Mouse (Mus musculus) kidney, embryonic 14.5 days (tissue): Measurements from ENCODE around the gene Cdk9. TPM values are rescaled to one million over a fixed set of nuclear protein-coding genes. Genes with fewer than 3 reads are reported as not detected.
A peak's percentile ranks its signal among the peaks of the same experiment; 100 is the strongest.

Experiments
- ATAC-seq: fragments of 200-750 bp; cut with Nextera tagmentation; 2 replicates; pipeline ENCODE4 v1.8.0; 2017; ENCODE audit warnings: moderate number of reproducible peaks, mild to moderate bottlenecking, moderate TSS enrichment, moderate library complexity; ENCODE audit not compliant: low FRiP score, low TSS enrichment
- H3K27ac ChIP-seq: fragments of 300-500 bp; sonication (generic); 2 replicates; pipeline ENCODE4 v1.5.1; 2014; ENCODE audit warnings: low read depth, mild to moderate bottlenecking, low read length, moderate library complexity, mixed read lengths
- H3K27me3 ChIP-seq: fragments of 300-500 bp; sonication (generic); 2 replicates; pipeline ENCODE4 v1.6.1; 2014; ENCODE audit warnings: mild to moderate bottlenecking, low read length; ENCODE audit not compliant: control insufficient read depth, insufficient read depth
- H3K36me3 ChIP-seq: fragments of 300-500 bp; sonication (generic); 2 replicates; pipeline ENCODE4 v1.6.1; 2014; ENCODE audit warnings: low read length, mixed read lengths; ENCODE audit not compliant: control insufficient read depth, insufficient read depth
- H3K4me1 ChIP-seq: fragments of 300-500 bp; sonication (generic); 2 replicates; pipeline ENCODE4 v1.6.1; 2014; ENCODE audit warnings: low read length, mixed read lengths; ENCODE audit not compliant: control insufficient read depth, insufficient read depth
- H3K4me2 ChIP-seq: fragments of 300-500 bp; sonication (generic); replicated peaks from 2 replicates; pipeline ENCODE4 v1.6.1; 2014; ENCODE audit warnings: low read depth, mild to moderate bottlenecking, low read length
- H3K4me3 ChIP-seq: fragments of 300-500 bp; sonication (generic); 2 replicates; pipeline ENCODE4 v1.5.1; 2014; ENCODE audit warnings: mild to moderate bottlenecking, low read length
- H3K9ac ChIP-seq: fragments of 300-500 bp; sonication (generic); 2 replicates; pipeline ENCODE4 v1.6.1; 2014; ENCODE audit warnings: low read depth, mild to moderate bottlenecking, low read length, moderate library complexity
- H3K9me3 ChIP-seq: fragments of 300-500 bp; sonication (generic); 2 replicates; pipeline ENCODE4 v1.6.1; 2016; ENCODE audit warnings: low read length; ENCODE audit not compliant: control insufficient read depth
- WGBS: fragments of 180-500 bp; shearing (Covaris S2); extraction: QIAGEN DNeasy Blood & Tissue Kit; methylation state at CpG from one replicate; pipeline ENCODE4 v1.1.7; 2014; 5-methylcytosine and 5-hydroxymethylcytosine counted together
- microRNA counts: library from miRNA; unstranded; fragments of <30 nt; microRNA quantifications from one replicate; lab custom pipeline; 2017
- microRNA-seq: library from miRNA; unstranded; fragments of <30 nt; microRNA quantifications from one replicate; pipeline ENCODE4, GENCODE M21; 2016
- polyA plus RNA-seq: library from polyadenylated mRNA; unstranded; fragments of >200 nt; fragmentation: Nextera tagmentation; extraction: Ambion mirVana; gene quantifications from 2 replicates; pipeline ENCODE4 v1.2.1, GENCODE M21; 2014

Gene Cdk9
- polyA plus RNA-seq, 1 experiment from 2014 or later = 105 TPM

DNA sequence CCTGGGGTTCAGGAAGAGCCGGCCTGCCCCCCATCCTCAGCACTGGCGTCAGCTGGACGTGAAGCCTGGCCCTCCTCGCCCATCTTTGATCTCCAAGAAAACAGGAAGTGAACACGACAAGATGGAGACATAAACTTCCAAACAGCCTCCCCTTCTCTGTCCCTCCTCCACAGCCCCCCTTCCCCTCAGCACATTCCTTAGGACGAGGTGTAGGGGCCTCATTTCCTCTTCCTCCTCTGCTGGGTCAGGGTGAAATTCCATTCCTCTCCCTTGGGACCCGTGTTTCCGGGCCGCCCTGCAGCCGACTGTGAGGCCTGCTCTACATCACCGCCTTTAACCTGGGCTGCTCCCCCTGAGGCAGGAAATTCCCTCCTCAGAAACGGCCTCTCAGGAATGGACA is 57.0 kb downstream of the Cdk9 start:
- no peak overlapping the region for H3K9ac ChIP-seq
- H3K27me3 ChIP-seq = no peaks in the 10 kb centered on the region
- peak overlapping the region; percentile 85 for H3K27ac ChIP-seq
- no peaks in the 10 kb centered on the region for H3K9me3 ChIP-seq
- no peaks in the 10 kb centered on the region for H3K36me3 ChIP-seq
- no peak overlapping the region for H3K4me2 ChIP-seq
- ATAC-seq = peak; percentile 86
- 25% methylated on average over 12 of the region's 12 CpGs for WGBS
- no peak overlapping the region for H3K4me3 ChIP-seq
- H3K4me1 ChIP-seq = peaks cover 26% of the 10 kb centered on the region

MicroRNA genes within 50 kb of the gene (microRNA counts, 519-probe panel; counts per million panel counts)
- not detected for microRNA mmu-miR-2861 (lab: Ali Mortazavi, UCI)

Small RNAs within 50 kb of the gene (microRNA-seq; reads per million reads assigned to microRNA genes)
- gene Gm47291 (not detected), gene Mir2861 (not detected), gene Mir3960 (not detected), gene Mir8093 (not detected)

Other genes starting within 250 kb of the Cdk9 start
- gene Fam102a, start 177.7 kb downstream of the Cdk9 start, polyA plus RNA-seq = 12.2 and 16.9 TPM in 2 replicates
- gene Dpm2, start 142.2 kb downstream of the Cdk9 start, polyA plus RNA-seq = 105 and 126 TPM in 2 replicates
- gene Pip5kl1, start 138.3 kb downstream of the Cdk9 start, polyA plus RNA-seq = 1.8 and 2.3 TPM in 2 replicates
- gene 9430097D07Rik, start 137.4 kb downstream of the Cdk9 start, polyA plus RNA-seq = 0.14 TPM in 1 of 2 replicates, not detected in the other
- gene St6galnac4, start 126.0 kb downstream of the Cdk9 start, polyA plus RNA-seq = 15.6 and 20.0 TPM in 2 replicates
- 7.0 and 8.7 TPM in 2 replicates for gene St6galnac6, start 113.4 kb downstream of the Cdk9 start, polyA plus RNA-seq
- 22.1 and 25.5 TPM in 2 replicates for gene Ak1, start 91.3 kb downstream of the Cdk9 start, polyA plus RNA-seq
- gene Eng, start 66.5 kb downstream of the Cdk9 start, polyA plus RNA-seq = 34.1 and 55.9 TPM in 2 replicates
- 27.1 and 33.2 TPM in 2 replicates for gene Fpgs, start 8.9 kb downstream of the Cdk9 start, polyA plus RNA-seq
- 19.8 and 25.4 TPM in 2 replicates for gene Sh2d3c, start 8.0 kb upstream of the Cdk9 start, polyA plus RNA-seq
- not detected in 2 replicates for gene 6330409D20Rik, start 27.9 kb upstream of the Cdk9 start, polyA plus RNA-seq
- 75.6 and 76.8 TPM in 2 replicates for gene Tor2a, start 44.2 kb upstream of the Cdk9 start, polyA plus RNA-seq
- gene Ttc16, start 62.6 kb upstream of the Cdk9 start, polyA plus RNA-seq = 0.30 TPM in 1 of 2 replicates, not detected in the other
- gene Ptrh1, start 62.7 kb upstream of the Cdk9 start, polyA plus RNA-seq = 3.3 and 5.8 TPM in 2 replicates
- 0.11 and 0.39 TPM in 2 replicates for gene Cfap157, start 71.4 kb upstream of the Cdk9 start, polyA plus RNA-seq
- 11.2 and 16.2 TPM in 2 replicates for gene Stxbp1, start 134.2 kb upstream of the Cdk9 start, polyA plus RNA-seq
- gene Fam129b, start 163.0 kb upstream of the Cdk9 start, polyA plus RNA-seq = 18.2 and 19.9 TPM in 2 replicates
- 249 and 308 TPM in 2 replicates for gene Rpl12, start 248.5 kb upstream of the Cdk9 start, polyA plus RNA-seq
- 5.8 and 8.8 TPM in 2 replicates for gene Lrsam1, start 248.5 kb upstream of the Cdk9 start, polyA plus RNA-seq